Mouse (Mus musculus) testis, adult 2 months (tissue): ENCODE measurements around the gene Prim2.

ENCODE experiments used
- CTCF ChIP-seq: fragments of 200-500 bp; IDR thresholded peaks from 2 replicates; pipeline ENCODE4 v1.5.1; 2012; ENCODE audit warnings: low read depth, mild to moderate bottlenecking, inconsistent platforms, low read length, moderate library complexity; ENCODE audit not compliant: control insufficient read depth, insufficient read depth, insufficient replicate concordance
- POLR2A ChIP-seq: fragments of 200-500 bp; IDR thresholded peaks from 2 replicates; pipeline ENCODE4 v1.6.1; 2012; ENCODE audit warnings: low read depth, mild to moderate bottlenecking, inconsistent platforms, low read length, moderate library complexity; ENCODE audit not compliant: control insufficient read depth

- no peak for TF ChIP-seq CTCF
- TF ChIP-seq POLR2A = no peak
These were observed 595 bp upstream of the Prim2 start for GRCm38 (mm10) chr1:33670164-33670616.
